Mouse (Mus musculus) sigmoid colon, adult 10 weeks (tissue): Measurements from ENCODE around the gene Slc35a5. TPM values are rescaled to one million over a fixed set of nuclear protein-coding genes. Genes with fewer than 3 reads are reported as not detected.

ENCODE experiments used
- polyA plus RNA-seq: library from polyadenylated mRNA; stranded (reverse); fragments of 350-450 nt; fragmentation: Illumina TruSeq; extraction: RNeasy Lipid Tissue Mini Kit (QIAGEN cat#74804); gene quantifications from one replicate; pipeline ENCODE4 v1.2.3, GENCODE M21; 2014; ENCODE audit warnings: low read depth, low replicate concordance

Slc35a5 gene
- 55.8 TPM for polyA plus RNA-seq

GRCm38 (mm10) chr16:45158522-45159388 is at the start of gene Slc35a5, which contains the start of gene Atg3:
TSS of gene Slc35a5 (minus strand) at chr16:45158706.
TSS of gene Atg3 (plus strand) at chr16:45158785.

GRCm38 (mm10) chr16:45093137-45093731 is 65.3 kb downstream of the Slc35a5 start, which contains the start of gene Ccdc80:
TSS of gene Ccdc80 (plus strand) at chr16:45093402.

Other genes starting within 250 kb of the Slc35a5 start
- gene Cd200r3, start 215.0 kb downstream of the Slc35a5 start, polyA plus RNA-seq: 0.63 TPM
- 21.3 TPM for gene Ccdc80, start 65.3 kb downstream of the Slc35a5 start, polyA plus RNA-seq
- 120 TPM for gene Atg3, start 79 bp upstream of the Slc35a5 start, polyA plus RNA-seq
- gene Btla, start 65.6 kb upstream of the Slc35a5 start, polyA plus RNA-seq: 25.5 TPM